Comparison of ENCODE assay signal across 11 mouse cellular contexts in the genomic region with DNA sequence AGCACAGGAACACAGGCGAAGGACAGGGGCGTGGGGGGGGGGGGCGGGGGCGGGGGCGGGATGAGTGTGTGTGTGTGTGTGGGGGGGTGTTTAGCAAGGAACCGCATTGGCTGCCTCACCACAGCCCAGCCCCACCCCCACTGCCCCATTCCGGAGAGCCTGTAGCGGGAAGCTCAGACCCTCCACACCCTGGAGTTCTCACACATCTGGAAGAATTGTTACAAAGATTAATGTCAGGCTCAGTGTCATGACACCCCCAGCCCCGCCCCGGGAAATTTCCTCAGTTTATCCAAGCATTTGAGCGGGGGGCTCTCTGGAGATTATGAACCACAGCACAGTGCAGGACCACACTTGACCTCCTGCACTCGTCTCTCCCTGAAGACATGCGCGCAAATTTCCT.
A peak's percentile ranks its signal among the peaks of the same experiment; 100 is the strongest.
DNase-seq lines count a peak whose midpoint lies in the region; ATAC-seq and TF ChIP-seq lines count a peak whose summit lies in the region.
"Had no signal": no experiment of that assay in that cellular context is flagged by ENCODE, and none has a peak within 500 bp of the region (broad histone marks: within the 10 kb centered on the region; RNA-seq: fewer than 3 reads in every experiment).

No protein-coding gene starts in this region.

- no peak overlapping the region for H3K9ac ChIP-seq in intestine, embryonic 14.5 days (ENCODE audit: low read length)
- H3K9ac ChIP-seq in intestine, embryonic 16.5 days (ENCODE audit: low read depth, low read length), result no peak overlapping the region
- H3K9ac ChIP-seq in hindbrain, embryonic 11.5 days (ENCODE audit: low read depth, low read length), result no peak overlapping the region
- no peak overlapping the region for H3K9ac ChIP-seq in midbrain, embryonic 14.5 days (replicated peaks; ENCODE audit: low read length)
- H3K9ac ChIP-seq in stomach, postnatal 0 days (ENCODE audit: low read length), result no peak overlapping the region

- peak overlapping the region; percentile 20; the same call in 1 of the 2 replicates for H3K4me2 ChIP-seq in intestine, embryonic 14.5 days (ENCODE audit: low read length)
- no peak overlapping the region for H3K4me2 ChIP-seq in intestine, embryonic 16.5 days (ENCODE audit: low read depth, low read length)
- H3K4me2 ChIP-seq in hindbrain, embryonic 11.5 days (replicated peaks; ENCODE audit: low read depth, low read length), result no peak overlapping the region
- peak overlapping the region; percentile 23 for H3K4me2 ChIP-seq in midbrain, embryonic 14.5 days (ENCODE audit: low read length)
- H3K4me2 ChIP-seq in stomach, postnatal 0 days (replicated peaks; ENCODE audit: low read depth), result no peak overlapping the region

- no peak for TF ChIP-seq CTCF in stomach, postnatal 0 days (IDR thresholded peaks at IDR 0.05; ENCODE audit: low read depth)

- 9% methylated on average over 14 of the region's 14 CpGs for WGBS in intestine, embryonic 14.5 days
- WGBS in intestine, embryonic 16.5 days, result 11% methylated on average over 14 of the region's 14 CpGs
- 17% methylated on average over 14 of the region's 14 CpGs for WGBS in hindbrain, embryonic 11.5 days
- 13% methylated on average over 14 of the region's 14 CpGs for WGBS in midbrain, embryonic 14.5 days
- WGBS in stomach, postnatal 0 days, result 16% methylated on average over 14 of the region's 14 CpGs

- no peaks in the 10 kb centered on the region for H3K27me3 ChIP-seq in intestine, embryonic 14.5 days (replicated peaks; ENCODE audit: control insufficient read depth, insufficient read depth, low read length)
- H3K27me3 ChIP-seq in intestine, embryonic 16.5 days (replicated peaks; ENCODE audit: control insufficient read depth, insufficient read depth, low read length), result no peaks in the 10 kb centered on the region
- no peaks in the 10 kb centered on the region; the same call in 1 of the 2 replicates for H3K27me3 ChIP-seq in hindbrain, embryonic 11.5 days (ENCODE audit: control insufficient read depth, insufficient read depth, low read length)
- no peaks in the 10 kb centered on the region for H3K27me3 ChIP-seq in midbrain, embryonic 14.5 days (ENCODE audit: control insufficient read depth, insufficient read depth, low read length)
- no peaks in the 10 kb centered on the region for H3K27me3 ChIP-seq in stomach, postnatal 0 days (ENCODE audit: control insufficient read depth, insufficient read depth, low read length)

- no peak for DNase-seq in intestine, embryonic 14.5 days (ENCODE audit: low spot score)
- DNase-seq in embryo, embryonic 11 days, result peak; percentile 64
- DNase-seq in hindbrain, embryonic 11.5 days (ENCODE audit: low spot score), result peak; percentile 38
- no peak for DNase-seq in midbrain, embryonic 14.5 days
- DNase-seq in stomach, postnatal 0 days (ENCODE audit: low spot score), result no peak
- DNase-seq in layer of hippocampus, adult 9-11 months, result no peak
- no peak for DNase-seq in gastrocnemius, postnatal 10 days
- DNase-seq: right cerebral cortex, postnatal 14 days; thymus, postnatal 25 days had no signal

- H3K27ac ChIP-seq in intestine, embryonic 14.5 days (ENCODE audit: low read depth), result no peak overlapping the region
- H3K27ac ChIP-seq in intestine, embryonic 16.5 days (ENCODE audit: low read length), result no peak overlapping the region
- no peak overlapping the region for H3K27ac ChIP-seq in hindbrain, embryonic 11.5 days (ENCODE audit: low read depth, low read length)
- no peak overlapping the region for H3K27ac ChIP-seq in midbrain, embryonic 14.5 days (replicated peaks; ENCODE audit: low read depth, low read length)
- H3K27ac ChIP-seq in stomach, postnatal 0 days (replicated peaks), result no peak overlapping the region
- H3K27ac ChIP-seq: macrophage had no signal

- no peaks in the 10 kb centered on the region for H3K9me3 ChIP-seq in intestine, embryonic 14.5 days (ENCODE audit: control insufficient read depth, low read length)
- no peaks in the 10 kb centered on the region for H3K9me3 ChIP-seq in intestine, embryonic 16.5 days (ENCODE audit: control insufficient read depth, low read length)
- no peaks in the 10 kb centered on the region for H3K9me3 ChIP-seq in hindbrain, embryonic 11.5 days (ENCODE audit: control insufficient read depth, low read length)
- H3K9me3 ChIP-seq in midbrain, embryonic 14.5 days (ENCODE audit: control insufficient read depth, low read length), result no peaks in the 10 kb centered on the region
- H3K9me3 ChIP-seq in stomach, postnatal 0 days (ENCODE audit: control insufficient read depth, low read length), result no peaks in the 10 kb centered on the region

- H3K4me1 ChIP-seq in intestine, embryonic 14.5 days (replicated peaks; ENCODE audit: control insufficient read depth, insufficient read depth, low read length), result peaks cover 9% of the 10 kb centered on the region
- H3K4me1 ChIP-seq in intestine, embryonic 16.5 days (ENCODE audit: control insufficient read depth, insufficient read depth, low read length), result peaks cover 3% of the 10 kb centered on the region; the same call in 1 of the 2 replicates
- no peaks in the 10 kb centered on the region for H3K4me1 ChIP-seq in hindbrain, embryonic 11.5 days (replicated peaks; ENCODE audit: control insufficient read depth, insufficient read depth, low read length)
- H3K4me1 ChIP-seq in midbrain, embryonic 14.5 days (ENCODE audit: control insufficient read depth, insufficient read depth, low read length), result 0 out of 2 replicates have a peak, but pooled peaks cover under 1% of the 10 kb centered on the region
- no peaks in the 10 kb centered on the region; the same call in 1 of the 2 replicates for H3K4me1 ChIP-seq in stomach, postnatal 0 days (replicated peaks; ENCODE audit: control insufficient read depth, insufficient read depth)

- TF ChIP-seq EP300 in stomach, postnatal 0 days (optimal IDR thresholded peaks at IDR 0.05), result no peak

- no peak overlapping the region for H3K4me3 ChIP-seq in intestine, embryonic 14.5 days (ENCODE audit: low read depth, low read length)
- H3K4me3 ChIP-seq in intestine, embryonic 16.5 days (ENCODE audit: low read length), result no peak overlapping the region
- H3K4me3 ChIP-seq in hindbrain, embryonic 11.5 days (ENCODE audit: low read depth, low read length), result no peak overlapping the region
- 0 out of 2 replicates have a peak overlapping the region, but pooled peaks have one; percentile 12 for H3K4me3 ChIP-seq in midbrain, embryonic 14.5 days (replicated peaks; ENCODE audit: low read depth, low read length)
- no peak overlapping the region for H3K4me3 ChIP-seq in stomach, postnatal 0 days (ENCODE audit: low read depth, low read length)

- no peaks in the 10 kb centered on the region for H3K36me3 ChIP-seq in intestine, embryonic 14.5 days (ENCODE audit: control insufficient read depth, insufficient read depth, low read length)
- H3K36me3 ChIP-seq in intestine, embryonic 16.5 days (ENCODE audit: control insufficient read depth, insufficient read depth, low read length), result no peaks in the 10 kb centered on the region
- H3K36me3 ChIP-seq in hindbrain, embryonic 11.5 days (ENCODE audit: control insufficient read depth, insufficient read depth, low read length), result no peaks in the 10 kb centered on the region
- H3K36me3 ChIP-seq in midbrain, embryonic 14.5 days (ENCODE audit: control insufficient read depth, insufficient read depth, low read length), result no peaks in the 10 kb centered on the region
- H3K36me3 ChIP-seq in stomach, postnatal 0 days (ENCODE audit: control insufficient read depth, insufficient read depth, low read length), result no peaks in the 10 kb centered on the region

- no peak for ATAC-seq in intestine, embryonic 14.5 days (replicated peaks; ENCODE audit: low FRiP score, low TSS enrichment, low read depth)
- no peak for ATAC-seq in intestine, embryonic 16.5 days
- ATAC-seq in hindbrain, embryonic 11.5 days (ENCODE audit: low FRiP score), result peak; percentile 38; the same call in 1 of the 2 replicates
- ATAC-seq in midbrain, embryonic 14.5 days (ENCODE audit: low FRiP score, low TSS enrichment), result no peak
- no peak for ATAC-seq in stomach, postnatal 0 days (ENCODE audit: low FRiP score, low TSS enrichment)

Comparison
In these comparisons a context has a peak if more than half of its experiments do, and no peak if none do; other contexts are left out.
1. H3K4me2 ChIP-seq: peak in intestine, embryonic 14.5 days (single experiment) and midbrain, embryonic 14.5 days (single experiment); none in intestine, embryonic 16.5 days (single experiment), hindbrain, embryonic 11.5 days (single experiment) and stomach, postnatal 0 days (single experiment).
2. DNase-seq: peak in embryo, embryonic 11 days (single experiment) and hindbrain, embryonic 11.5 days (single experiment); none in intestine, embryonic 14.5 days (single experiment), midbrain, embryonic 14.5 days (single experiment), stomach, postnatal 0 days (single experiment), layer of hippocampus, adult 9-11 months (single experiment) and gastrocnemius, postnatal 10 days (single experiment).